Mouse (Mus musculus) yolk sac, embryonic 10.5 days (tissue): Measurements from ENCODE around the gene Prokr1.

ENCODE experiments used
- DNase-seq: peaks from one replicate; pipeline ENCODE4 v3.0.0-alpha.2; 2017; ENCODE audit warnings: low spot score

The Prokr1 gene

GRCm38 (mm10) chr6:87567686-87568593 lies 22.6 kb downstream of the Prokr1 start:
- DNase-seq, result no peak

GRCm38 (mm10) chr6:87565166-87565565 lies 25.4 kb downstream of the Prokr1 start:
- DNase-seq, result no peak

- DNase-seq, result no peak
These were observed 26.2 kb downstream of the Prokr1 start for GRCm38 (mm10) chr6:87564356-87564755.

GRCm38 (mm10) chr6:87553724-87554123 lies 36.8 kb downstream of the Prokr1 start:
- DNase-seq, result no peak

GRCm38 (mm10) chr6:87552054-87552807 lies 38.3 kb downstream of the Prokr1 start:
- no peak for DNase-seq

- no peak for DNase-seq
These were observed 42.7 kb downstream of the Prokr1 start for GRCm38 (mm10) chr6:87547836-87548235.

- no peak for DNase-seq
These were observed 43.1 kb downstream of the Prokr1 start for GRCm38 (mm10) chr6:87547431-87547830.

- DNase-seq, result no peak
These were observed 45.0 kb downstream of the Prokr1 start for GRCm38 (mm10) chr6:87545331-87546217.

- peak; percentile 82 for DNase-seq
These were observed 48.5 kb downstream of the Prokr1 start for GRCm38 (mm10) chr6:87542027-87542426.

- DNase-seq, result no peak
These were observed 49.4 kb downstream of the Prokr1 start for GRCm38 (mm10) chr6:87541171-87541571.

GRCm38 (mm10) chr6:87538376-87539270 lies 51.9 kb downstream of the Prokr1 start:
- DNase-seq, result no peak

- no peak for DNase-seq
These were observed 52.9 kb downstream of the Prokr1 start for GRCm38 (mm10) chr6:87537678-87538077.

- no peak for DNase-seq
These were observed 54.3 kb downstream of the Prokr1 start for GRCm38 (mm10) chr6:87536270-87536669.

- no peak for DNase-seq
These were observed 54.9 kb downstream of the Prokr1 start for GRCm38 (mm10) chr6:87535651-87536050.

GRCm38 (mm10) chr6:87534855-87535575 lies 55.5 kb downstream of the Prokr1 start:
- DNase-seq, result no peak

GRCm38 (mm10) chr6:87532953-87533710 lies 57.4 kb downstream of the Prokr1 start, which contains the start of gene Arhgap25:
Arhgap25 (minus strand) TSS chr6:87533259.
- no peak for DNase-seq

- no peak for DNase-seq
These were observed 59.0 kb downstream of the Prokr1 start for GRCm38 (mm10) chr6:87531456-87532015.

- no peak for DNase-seq
These were observed 60.2 kb downstream of the Prokr1 start for GRCm38 (mm10) chr6:87530386-87530785.
